In genomic region chr10:18350781-18351180, GRCm38 (mm10) we compare ENCODE assay signal across 17 mouse cellular contexts. TPM values are rescaled to one million over a fixed set of nuclear protein-coding genes. Genes with fewer than 3 reads are reported as not detected.
"Had no signal": no experiment of that assay in that cellular context is flagged by ENCODE, and none has a peak within 500 bp of the region (broad histone marks: within the 10 kb centered on the region; RNA-seq: fewer than 3 reads in every experiment).

No protein-coding gene starts in this region.

- H3K36me3 ChIP-seq: hindbrain, embryonic 15.5 days; kidney, embryonic 15.5 days; limb, embryonic 10.5 days; liver, embryonic 15.5 days; midbrain, embryonic 15.5 days; neural tube, embryonic 12.5 days had no signal

- H3K9ac ChIP-seq: hindbrain, embryonic 15.5 days; kidney, embryonic 15.5 days; liver, embryonic 15.5 days; midbrain, embryonic 15.5 days; neural tube, embryonic 12.5 days had no signal

- H3K4me3 ChIP-seq: hindbrain, embryonic 15.5 days; kidney, embryonic 15.5 days; left cerebral cortex, adult 2 months; limb, embryonic 10.5 days; liver, embryonic 15.5 days; megakaryocyte, embryonic 14.5 days; midbrain, embryonic 15.5 days; neural tube, embryonic 12.5 days had no signal

- H3K4me2 ChIP-seq: hindbrain, embryonic 15.5 days; kidney, embryonic 15.5 days; liver, embryonic 11.5 days; liver, embryonic 15.5 days; midbrain, embryonic 11.5 days; midbrain, embryonic 15.5 days; neural tube, embryonic 12.5 days had no signal

- DNase-seq: kidney, adult 18-20 months; kidney, postnatal 14 days; right cerebral cortex, postnatal 4 days; spleen, adult 18-20 months; thymus, adult 18-20 months; thymus, postnatal 14 days had no signal

- H3K27me3 ChIP-seq: hindbrain, embryonic 15.5 days; kidney, embryonic 15.5 days; liver, embryonic 15.5 days; megakaryocyte, embryonic 14.5 days; midbrain, embryonic 15.5 days; neural tube, embryonic 12.5 days had no signal

- H3K9me3 ChIP-seq: hindbrain, embryonic 15.5 days; kidney, embryonic 15.5 days; limb, embryonic 10.5 days; liver, embryonic 15.5 days; megakaryocyte, embryonic 14.5 days; midbrain, embryonic 15.5 days; neural tube, embryonic 12.5 days had no signal

- H3K27ac ChIP-seq: hindbrain, embryonic 15.5 days; kidney, embryonic 15.5 days; left cerebral cortex, adult 2 months; limb, embryonic 10.5 days; liver, embryonic 15.5 days; macrophage; midbrain, embryonic 15.5 days; neural tube, embryonic 12.5 days had no signal

- ATAC-seq: midbrain, embryonic 15.5 days had no signal

- H3K4me1 ChIP-seq: liver, embryonic 15.5 days; megakaryocyte, embryonic 14.5 days; midbrain, embryonic 15.5 days; neural tube, embryonic 12.5 days had no signal

RNA-seq across cellular contexts. Expression of gene Nhsl1, which starts 32.0 kb away (rescaled TPM):
- polyA plus RNA-seq: macrophage had no signal
